Mouse (Mus musculus): Measurements from ENCODE around the gene Wwox. TPM values are rescaled to one million over a fixed set of nuclear protein-coding genes. Genes with fewer than 3 reads are reported as not detected.
A peak's percentile ranks its signal among the peaks of the same experiment; 100 is the strongest.

The Wwox gene
- polyA plus RNA-seq, 1 experiment from 2014 or later = 16.3 TPM

DNA sequence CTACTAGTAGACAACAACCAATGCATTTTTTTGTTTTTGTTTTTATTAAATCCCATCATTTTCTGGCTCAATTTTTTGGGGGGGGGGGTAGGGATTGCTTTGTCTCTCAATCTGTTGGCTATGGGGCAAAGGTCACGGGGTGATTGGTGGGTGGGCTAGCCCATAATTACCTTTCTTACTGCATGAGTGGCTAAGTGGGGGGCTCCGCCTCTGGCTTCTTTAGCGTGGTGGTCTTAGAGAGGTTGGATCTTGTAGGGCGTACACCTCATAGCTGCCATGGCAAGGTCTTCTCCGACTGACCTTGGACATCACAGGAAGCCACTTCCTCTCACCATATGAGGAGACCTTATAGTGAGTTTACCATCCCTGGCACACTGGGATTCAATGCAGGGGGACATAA is 721.0 kb downstream of the Wwox start:
- Histone ChIP-seq H3K9ac (ENCODE audit: low read depth, low read length) (no peak overlapping the region), H3K27me3 (ENCODE audit: insufficient read depth, low read length) (peaks cover 5% of the 10 kb centered on the region; the same call in 1 of the 2 replicates), H3K4me1 (replicated peaks; ENCODE audit: insufficient read depth, low read length) (peaks cover 14% of the 10 kb centered on the region; the same call in 1 of the 2 replicates), H3K4me2 (ENCODE audit: low read length) (peak overlapping the region; percentile 73), H3K4me3 (replicated peaks; ENCODE audit: low read depth, low read length) (peak overlapping the region; percentile 40), H3K9me3 (replicated peaks; ENCODE audit: low read length) (no peaks in the 10 kb centered on the region), H3K36me3 (ENCODE audit: insufficient read depth, low read length) (no peaks in the 10 kb centered on the region), H3K27ac (no peak overlapping the region)
- ATAC-seq (replicated peaks; ENCODE audit: low FRiP score, low read depth) (no peak), DNase-seq (ENCODE audit: low spot score) (no peak)
- 77% methylated on average over 5 of the region's 5 CpGs for WGBS
- TF ChIP-seq CTCF (IDR thresholded peaks at IDR 0.05; ENCODE audit: low read depth) = no peak

DNA sequence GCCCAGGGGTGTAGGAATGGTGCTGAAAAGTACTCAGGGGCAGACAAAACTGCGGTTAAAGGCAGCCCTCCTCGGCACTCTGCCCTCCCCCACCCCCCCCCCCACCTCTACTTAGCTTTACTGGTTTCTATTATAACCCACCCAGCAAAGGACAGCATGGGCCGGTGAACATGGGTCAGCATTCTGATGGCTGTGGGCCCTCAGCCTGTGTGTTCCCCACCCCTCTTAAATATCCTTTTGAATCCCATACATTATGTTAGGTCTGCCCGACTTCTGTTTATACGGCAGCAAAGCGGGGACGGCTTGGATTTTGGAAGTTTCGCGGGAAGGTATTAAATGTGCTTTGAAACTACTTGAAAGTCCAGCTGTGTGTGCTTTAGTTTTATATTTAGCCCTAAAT is 722.1 kb downstream of the Wwox start:
- DNase-seq (ENCODE audit: low spot score) (no peak), ATAC-seq (replicated peaks; ENCODE audit: low FRiP score, low read depth) (no peak)
- Histone ChIP-seq H3K4me3 (replicated peaks; ENCODE audit: low read depth, low read length) (no peak overlapping the region), H3K27ac (no peak overlapping the region), H3K9me3 (replicated peaks; ENCODE audit: low read length) (no peaks in the 10 kb centered on the region), H3K4me1 (replicated peaks; ENCODE audit: insufficient read depth, low read length) (peaks cover 14% of the 10 kb centered on the region; the same call in 1 of the 2 replicates), H3K9ac (ENCODE audit: low read depth, low read length) (no peak overlapping the region), H3K36me3 (ENCODE audit: insufficient read depth, low read length) (no peaks in the 10 kb centered on the region), H3K4me2 (ENCODE audit: low read length) (no peak overlapping the region), H3K27me3 (ENCODE audit: insufficient read depth, low read length) (peaks cover 5% of the 10 kb centered on the region; the same call in 1 of the 2 replicates)
- TF ChIP-seq CTCF (IDR thresholded peaks at IDR 0.05; ENCODE audit: low read depth) = no peak
- 61% methylated on average over 9 of the region's 9 CpGs for WGBS

DNA sequence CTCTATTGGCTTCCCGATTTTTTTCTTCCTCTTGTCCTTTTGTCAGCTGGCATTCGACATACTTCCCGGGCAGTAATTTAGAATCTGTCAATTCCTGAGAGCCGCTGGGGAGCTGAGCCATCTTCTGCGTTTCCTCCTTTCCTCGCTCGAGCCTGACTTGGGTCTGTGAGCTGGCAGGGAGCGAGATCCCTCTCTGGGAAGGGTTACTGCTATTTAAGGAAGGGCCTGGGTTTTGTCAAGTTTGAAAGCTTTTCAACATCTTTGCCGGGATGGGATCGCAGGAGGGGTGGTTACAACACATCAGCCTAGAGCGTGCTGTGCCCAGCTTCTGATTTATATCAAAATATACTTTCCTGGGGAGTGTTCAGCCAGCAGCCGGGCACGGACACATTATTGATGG is 725.4 kb downstream of the Wwox start:
- no peak for TF ChIP-seq CTCF (IDR thresholded peaks at IDR 0.05; ENCODE audit: low read depth)
- H3K9me3 ChIP-seq (replicated peaks; ENCODE audit: low read length) = no peaks in the 10 kb centered on the region
- H3K4me2 ChIP-seq (ENCODE audit: low read length) = no peak overlapping the region
- no peak overlapping the region for H3K4me3 ChIP-seq (replicated peaks; ENCODE audit: low read depth, low read length)
- 0 out of 2 replicates have a peak, but pooled peaks cover 4% of the 10 kb centered on the region for H3K4me1 ChIP-seq (replicated peaks; ENCODE audit: insufficient read depth, low read length)
- ATAC-seq (replicated peaks; ENCODE audit: low FRiP score, low read depth) (no peak), DNase-seq (ENCODE audit: low spot score) (peak; percentile 14)
- no peaks in the 10 kb centered on the region for H3K36me3 ChIP-seq (ENCODE audit: insufficient read depth, low read length)
- WGBS = 10% methylated on average over 13 of the region's 13 CpGs
- no peak overlapping the region for H3K9ac ChIP-seq (ENCODE audit: low read depth, low read length)
- H3K27ac ChIP-seq = no peak overlapping the region
- H3K27me3 ChIP-seq (ENCODE audit: insufficient read depth, low read length) = peaks cover 5% of the 10 kb centered on the region; the same call in 1 of the 2 replicates

DNA sequence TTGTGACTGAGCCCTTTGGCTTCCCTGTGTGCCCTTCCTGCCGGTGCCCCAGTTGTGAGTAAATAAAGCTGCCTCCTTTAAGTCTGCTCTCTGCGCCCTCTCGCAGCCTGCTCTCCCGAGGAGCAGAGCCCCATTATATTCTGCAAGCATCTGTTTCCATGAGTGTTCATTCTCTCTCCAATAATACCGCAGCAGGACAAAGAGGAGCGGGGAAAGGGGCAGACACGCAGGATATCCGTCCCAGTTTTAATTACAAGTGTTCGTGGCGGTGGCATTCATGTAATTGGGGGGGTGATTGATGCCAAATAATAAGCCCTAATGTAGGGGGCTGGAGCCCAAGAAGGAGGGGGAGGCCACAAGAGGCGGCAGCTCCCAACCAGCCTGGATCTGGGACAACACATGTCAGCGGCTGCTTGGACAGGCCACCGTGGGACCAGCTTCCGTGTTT is 734.2 kb downstream of the Wwox start:
- no peak for ATAC-seq (replicated peaks; ENCODE audit: low FRiP score, low read depth)
- 82% methylated on average over 14 of the region's 14 CpGs for WGBS

DNA sequence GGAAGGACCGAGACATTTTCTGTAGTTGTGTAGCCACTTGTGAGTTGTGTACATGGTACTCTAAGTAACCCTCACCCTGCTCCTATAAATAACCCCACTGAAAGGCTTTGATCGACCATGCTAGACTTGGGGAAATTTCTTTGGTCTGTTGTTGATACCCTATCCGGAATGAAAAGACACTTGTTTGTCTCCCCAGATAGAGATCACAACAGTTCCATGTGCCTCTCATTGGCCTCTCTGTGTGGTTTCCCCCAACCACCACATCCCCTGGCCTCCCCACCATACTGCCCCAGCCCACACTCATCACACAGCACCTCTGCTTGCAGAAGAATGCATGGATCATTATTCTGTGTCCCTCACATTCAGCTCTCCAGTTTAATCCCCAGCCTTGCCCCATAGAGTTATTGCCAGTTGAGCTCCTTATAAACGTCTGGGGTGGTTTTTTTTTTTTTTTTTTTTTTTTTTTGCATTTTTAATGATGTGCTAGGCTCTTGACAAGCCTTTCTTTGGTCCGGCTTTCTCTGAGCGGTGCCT is 746.0 kb downstream of the Wwox start:
- ATAC-seq (replicated peaks; ENCODE audit: low FRiP score, low read depth) (no peak), DNase-seq (ENCODE audit: low spot score) (no peak)
- 64% methylated on average over 6 of the region's 6 CpGs for WGBS
- H3K4me2 ChIP-seq (ENCODE audit: low read length) = no peak overlapping the region
- no peak overlapping the region for H3K27ac ChIP-seq
- no peaks in the 10 kb centered on the region for H3K27me3 ChIP-seq (ENCODE audit: insufficient read depth, low read length)
- no peak for TF ChIP-seq CTCF (IDR thresholded peaks at IDR 0.05; ENCODE audit: low read depth)
- H3K36me3 ChIP-seq (ENCODE audit: insufficient read depth, low read length) = no peaks in the 10 kb centered on the region
- H3K4me3 ChIP-seq (replicated peaks; ENCODE audit: low read depth, low read length) = no peak overlapping the region
- no peak overlapping the region for H3K9ac ChIP-seq (ENCODE audit: low read depth, low read length)
- H3K9me3 ChIP-seq (replicated peaks; ENCODE audit: low read length) = no peaks in the 10 kb centered on the region
- H3K4me1 ChIP-seq (replicated peaks; ENCODE audit: insufficient read depth, low read length) = peaks cover 5% of the 10 kb centered on the region; the same call in 1 of the 2 replicates

More for the DNA sequence above, 734.2 kb downstream of the Wwox start:
- no peak for DNase-seq (ENCODE audit: low spot score)
- Histone ChIP-seq H3K27me3 (ENCODE audit: insufficient read depth, low read length) (no peaks in the 10 kb centered on the region), H3K4me2 (ENCODE audit: low read length) (no peak overlapping the region), H3K27ac (no peak overlapping the region), H3K4me3 (replicated peaks; ENCODE audit: low read depth, low read length) (no peak overlapping the region), H3K9me3 (replicated peaks; ENCODE audit: low read length) (no peaks in the 10 kb centered on the region), H3K36me3 (ENCODE audit: insufficient read depth, low read length) (no peaks in the 10 kb centered on the region), H3K4me1 (replicated peaks; ENCODE audit: insufficient read depth, low read length) (no peaks in the 10 kb centered on the region), H3K9ac (ENCODE audit: low read depth, low read length) (no peak overlapping the region)
- no peak for TF ChIP-seq CTCF (IDR thresholded peaks at IDR 0.05; ENCODE audit: low read depth)

DNA sequence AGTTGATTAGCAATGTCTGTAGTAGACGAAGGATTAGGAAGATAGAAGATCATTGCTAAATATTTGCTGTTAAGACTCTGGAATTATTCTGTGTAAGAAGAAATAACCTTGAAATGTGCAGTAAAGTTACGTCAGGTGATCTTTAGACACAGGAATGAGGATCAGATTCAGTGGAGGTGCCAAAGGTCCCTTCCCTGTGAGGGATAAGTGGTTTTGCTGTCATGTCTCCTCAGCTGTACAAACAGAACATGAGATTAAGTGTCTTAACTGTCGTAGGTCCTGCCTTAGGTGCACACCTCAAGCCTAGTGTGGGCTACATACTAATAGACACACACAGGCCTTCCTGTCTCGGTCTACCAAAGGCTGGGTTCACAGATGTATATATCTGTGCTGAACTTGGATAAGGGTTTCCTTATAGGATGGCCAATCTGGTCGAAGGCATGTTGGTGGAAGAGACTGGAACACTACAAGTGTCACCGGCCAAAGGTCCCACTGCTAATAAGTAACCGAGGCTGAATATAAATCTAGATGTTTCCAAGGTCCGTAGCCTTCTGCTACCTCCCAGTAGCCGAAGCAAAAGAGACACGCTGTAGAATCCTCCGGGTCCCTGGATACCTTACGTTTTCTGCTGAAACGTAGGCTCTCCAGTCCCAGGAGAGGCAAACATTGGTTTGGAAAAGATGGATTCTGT is 746.8 kb downstream of the Wwox start:
- no peak for DNase-seq (ENCODE audit: low spot score)

More for the DNA sequence above, 746.8 kb downstream of the Wwox start:
- Histone ChIP-seq H3K9ac (ENCODE audit: low read depth, low read length) (no peak overlapping the region), H3K27me3 (ENCODE audit: insufficient read depth, low read length) (no peaks in the 10 kb centered on the region), H3K27ac (no peak overlapping the region), H3K4me1 (replicated peaks; ENCODE audit: insufficient read depth, low read length) (peaks cover 5% of the 10 kb centered on the region; the same call in 1 of the 2 replicates), H3K36me3 (ENCODE audit: insufficient read depth, low read length) (no peaks in the 10 kb centered on the region), H3K4me3 (replicated peaks; ENCODE audit: low read depth, low read length) (no peak overlapping the region), H3K9me3 (replicated peaks; ENCODE audit: low read length) (no peaks in the 10 kb centered on the region), H3K4me2 (ENCODE audit: low read length) (no peak overlapping the region)
- ATAC-seq (replicated peaks; ENCODE audit: low FRiP score, low read depth) = peak; percentile 65
- TF ChIP-seq CTCF (IDR thresholded peaks at IDR 0.05; ENCODE audit: low read depth) = no peak
- 52% methylated on average over 13 of the region's 13 CpGs for WGBS

All from kidney, postnatal 0 days (tissue).